Mouse (Mus musculus) megakaryocyte progenitor cell, adult 5-6 weeks (primary cell): ENCODE data around the gene Cyp2t4. TPM values are rescaled to one million over a fixed set of nuclear protein-coding genes. Genes with fewer than 3 reads are reported as not detected.

Experiments
- ATAC-seq: replicated peaks from 2 replicates; pipeline ENCODE4 v1.8.0; 2016; ENCODE audit warnings: mild to moderate bottlenecking, moderate TSS enrichment, inconsistent platforms; ENCODE audit not compliant: poor library complexity
- total RNA-seq, 2 experiments: library from RNA; stranded (forward) in 1 of 2; stranded (reverse) in 1 of 2; fragments of 157-497, 149-512 nt in 1 of 2; fragments of 200-1000 nt in 1 of 2; gene quantifications; 2 replicates each; pipeline versions ENCODE4 v1.2.3 to v1.2.4; 2015 to 2017

Cyp2t4 gene
- total RNA-seq (2015) (not detected in 2 replicates), total RNA-seq (2017) (not detected in 2 replicates)

- ATAC-seq = no peak
Measured at GRCm38 (mm10) chr7:27153205-27153764, at the start of gene Cyp2t4. Gene Cyp2t4 (plus strand): TSS chr7:27153714.

- ATAC-seq = peak; percentile 76
Measured at GRCm38 (mm10) chr7:27104882-27105281, 48.6 kb upstream of the Cyp2t4 start.

GRCm38 (mm10) chr7:27110327-27110726, 43.2 kb upstream of the Cyp2t4 start:
- ATAC-seq = no peak

GRCm38 (mm10) chr7:27111038-27111437, 42.5 kb upstream of the Cyp2t4 start:
- ATAC-seq = no peak

GRCm38 (mm10) chr7:27111987-27112386, 41.5 kb upstream of the Cyp2t4 start:
- no peak for ATAC-seq

- no peak for ATAC-seq
Measured at GRCm38 (mm10) chr7:27118033-27118511, 35.4 kb upstream of the Cyp2t4 start.

- ATAC-seq = no peak
Measured at GRCm38 (mm10) chr7:27119676-27120075, 33.8 kb upstream of the Cyp2t4 start, which contains the start of gene Cyp2f2. Gene Cyp2f2 (plus strand): TSS chr7:27119909.

- no peak for ATAC-seq
Measured at GRCm38 (mm10) chr7:27124305-27124832, 29.1 kb upstream of the Cyp2t4 start.

- ATAC-seq = peak; percentile 63; the same call in 1 of the 2 replicates
Measured at GRCm38 (mm10) chr7:27124969-27125368, 28.5 kb upstream of the Cyp2t4 start.

- peak; percentile 93 for ATAC-seq
Measured at GRCm38 (mm10) chr7:27128162-27128561, 25.4 kb upstream of the Cyp2t4 start.

GRCm38 (mm10) chr7:27128946-27129345, 24.6 kb upstream of the Cyp2t4 start:
- ATAC-seq = no peak

GRCm38 (mm10) chr7:27129811-27130210, 23.7 kb upstream of the Cyp2t4 start:
- ATAC-seq = no peak

GRCm38 (mm10) chr7:27130521-27131370, 22.8 kb upstream of the Cyp2t4 start:
- ATAC-seq = no peak

- ATAC-seq = no peak
Measured at GRCm38 (mm10) chr7:27131387-27131786, 22.1 kb upstream of the Cyp2t4 start.

GRCm38 (mm10) chr7:27132588-27132987, 20.9 kb upstream of the Cyp2t4 start:
- peak; percentile 57; the same call in 1 of the 2 replicates for ATAC-seq

GRCm38 (mm10) chr7:27133156-27133555, 20.4 kb upstream of the Cyp2t4 start:
- ATAC-seq = no peak

GRCm38 (mm10) chr7:27133757-27134156, 19.8 kb upstream of the Cyp2t4 start:
- ATAC-seq = no peak

- no peak for ATAC-seq
Measured at GRCm38 (mm10) chr7:27136410-27136996, 17.0 kb upstream of the Cyp2t4 start.

GRCm38 (mm10) chr7:27156005-27156404, 2.5 kb downstream of the Cyp2t4 start:
- ATAC-seq = no peak

GRCm38 (mm10) chr7:27158171-27158570, 4.7 kb downstream of the Cyp2t4 start:
- ATAC-seq = no peak

GRCm38 (mm10) chr7:27159256-27159655, 5.7 kb downstream of the Cyp2t4 start:
- no peak for ATAC-seq
